Mouse (Mus musculus) limb, embryonic 13.5 days (tissue): Measurements from ENCODE around the gene Zbtb45. TPM values are rescaled to one million over a fixed set of nuclear protein-coding genes. Genes with fewer than 3 reads are reported as not detected.
A peak's percentile ranks its signal among the peaks of the same experiment; 100 is the strongest.

Experiments used
- ATAC-seq: fragments of 200-750 bp; cut with Nextera tagmentation; 2 replicates; pipeline ENCODE4 v1.8.0; 2017; ENCODE audit warnings: low read depth, moderate number of reproducible peaks, moderate TSS enrichment; ENCODE audit not compliant: low FRiP score
- H3K27ac ChIP-seq: fragments of 300-500 bp; sonication (generic); 2 replicates; pipeline ENCODE4 v1.5.1; 2015; ENCODE audit warnings: inconsistent platforms, mild to moderate bottlenecking, moderate library complexity
- H3K27me3 ChIP-seq: fragments of 300-500 bp; sonication (generic); 2 replicates; pipeline ENCODE4 v1.6.1; 2015; ENCODE audit warnings: mild to moderate bottlenecking, inconsistent platforms
- H3K36me3 ChIP-seq: fragments of 300-500 bp; sonication (generic); 2 replicates; pipeline ENCODE4 v1.6.1; 2015; ENCODE audit warnings: inconsistent platforms, mild to moderate bottlenecking, moderate library complexity
- H3K4me1 ChIP-seq: fragments of 300-500 bp; sonication (generic); 2 replicates; pipeline ENCODE4 v1.6.1; 2015; ENCODE audit warnings: inconsistent platforms
- H3K4me2 ChIP-seq: fragments of 300-500 bp; sonication (generic); replicated peaks from 2 replicates; pipeline ENCODE4 v1.6.1; 2015; ENCODE audit warnings: inconsistent platforms, mild to moderate bottlenecking, moderate library complexity
- H3K4me3 ChIP-seq: fragments of 300-500 bp; sonication (generic); 2 replicates; pipeline ENCODE4 v1.5.1; 2015; ENCODE audit warnings: moderate library complexity, mild to moderate bottlenecking, inconsistent platforms
- H3K9ac ChIP-seq: fragments of 300-500 bp; sonication (generic); 2 replicates; pipeline ENCODE4 v1.6.1; 2015; ENCODE audit warnings: mild to moderate bottlenecking, inconsistent platforms
- H3K9me3 ChIP-seq: fragments of 300-500 bp; sonication (generic); 2 replicates; pipeline ENCODE4 v1.6.1; 2016; ENCODE audit warnings: inconsistent platforms
- WGBS: fragments of 180-500 bp; shearing (Covaris S2); methylation state at CpG from one replicate; pipeline ENCODE4 v1.1.7; 2015; 5-methylcytosine and 5-hydroxymethylcytosine counted together
- polyA plus RNA-seq: library from polyadenylated mRNA; unstranded; fragments of >200 nt; fragmentation: Nextera tagmentation; extraction: Ambion mirVana; gene quantifications from 2 replicates; pipeline ENCODE4 v1.2.1, GENCODE M21; 2015

Gene Zbtb45
- 28.0 and 29.6 TPM in 2 replicates for polyA plus RNA-seq

- WGBS, result 16% methylated on average over 26 of the region's 26 CpGs
- ATAC-seq, result no peak
- Histone ChIP-seq H3K36me3 (peaks cover 26% of the 10 kb centered on the region), H3K27ac (peak within 1 kb of the TSS; percentile 97), H3K27me3 (peaks cover 10% of the 10 kb centered on the region), H3K4me3 (peak within 1 kb of the TSS; percentile 67), H3K9ac (peak within 1 kb of the TSS; percentile 91), H3K4me1 (peaks cover 35% of the 10 kb centered on the region), H3K9me3 (no peaks in the 10 kb centered on the region), H3K4me2 (peak within 1 kb of the TSS; percentile 84)
Measured at GRCm38 (mm10) chr7:13010005-13010908, at the start of gene Zbtb45. Zbtb45 (minus strand) TSS chr7:13010034.

- no peak overlapping the region for H3K9ac ChIP-seq
- H3K36me3 ChIP-seq, result no peaks in the 10 kb centered on the region
- no peak overlapping the region for H3K27ac ChIP-seq
- H3K4me1 ChIP-seq, result no peaks in the 10 kb centered on the region
- H3K4me2 ChIP-seq, result no peak overlapping the region
- H3K4me3 ChIP-seq, result no peak overlapping the region
- WGBS, result 91% methylated on average over 9 of the region's 9 CpGs
- ATAC-seq, result no peak
- no peaks in the 10 kb centered on the region for H3K27me3 ChIP-seq
- H3K9me3 ChIP-seq, result 0 out of 2 replicates have a peak, but pooled peaks cover 8% of the 10 kb centered on the region
Measured at GRCm38 (mm10) chr7:13059536-13059935, 49.7 kb upstream of the Zbtb45 start.

GRCm38 (mm10) chr7:13056913-13057700 lies 47.3 kb upstream of the Zbtb45 start:
- 51% methylated on average over 8 of the region's 8 CpGs for WGBS
- Histone ChIP-seq H3K36me3 (no peaks in the 10 kb centered on the region), H3K4me2 (no peak overlapping the region), H3K9ac (no peak overlapping the region), H3K4me1 (peaks cover 5% of the 10 kb centered on the region; the same call in 1 of the 2 replicates), H3K27ac (no peak overlapping the region), H3K9me3 (no peaks in the 10 kb centered on the region), H3K27me3 (no peaks in the 10 kb centered on the region), H3K4me3 (no peak overlapping the region)
- no peak for ATAC-seq

- peak; percentile 95 for ATAC-seq
- H3K36me3 ChIP-seq, result no peaks in the 10 kb centered on the region
- H3K27me3 ChIP-seq, result no peaks in the 10 kb centered on the region
- peak within 1 kb of the TSS; percentile 68 for H3K9ac ChIP-seq
- H3K4me3 ChIP-seq, result peak within 1 kb of the TSS; percentile 57
- H3K4me2 ChIP-seq, result peak within 1 kb of the TSS; percentile 67
- no peaks in the 10 kb centered on the region for H3K9me3 ChIP-seq
- H3K4me1 ChIP-seq, result peaks cover 5% of the 10 kb centered on the region; the same call in 1 of the 2 replicates
- WGBS, result under 1% methylated on average over 41 of the region's 41 CpGs
- H3K27ac ChIP-seq, result peak within 1 kb of the TSS; percentile 73
Measured at GRCm38 (mm10) chr7:13054287-13055010, 44.6 kb upstream of the Zbtb45 start, which contains the start of gene Mzf1. Mzf1 (minus strand) TSS chr7:13054764.

- peak overlapping the region; percentile 73; the same call in 1 of the 2 replicates for H3K27ac ChIP-seq
- ATAC-seq, result no peak
- 3% methylated on average over 15 of the region's 15 CpGs for WGBS
Measured at GRCm38 (mm10) chr7:13053961-13054286, 44.1 kb upstream of the Zbtb45 start.

GRCm38 (mm10) chr7:13053501-13053900 lies 43.7 kb upstream of the Zbtb45 start:
- peak overlapping the region; percentile 67 for H3K4me2 ChIP-seq
- no peaks in the 10 kb centered on the region for H3K27me3 ChIP-seq
- H3K36me3 ChIP-seq, result no peaks in the 10 kb centered on the region
- WGBS, result 94% methylated on average over 2 of the region's 2 CpGs
- no peak overlapping the region for H3K27ac ChIP-seq
- no peak for ATAC-seq
- peaks cover 5% of the 10 kb centered on the region; the same call in 1 of the 2 replicates for H3K4me1 ChIP-seq
- peak overlapping the region; percentile 57 for H3K4me3 ChIP-seq
- no peaks in the 10 kb centered on the region for H3K9me3 ChIP-seq
- H3K9ac ChIP-seq, result peak overlapping the region; percentile 68; the same call in 1 of the 2 replicates

More at GRCm38 (mm10) chr7:13053961-13054286, 44.1 kb upstream of the Zbtb45 start:
- no peaks in the 10 kb centered on the region for H3K36me3 ChIP-seq
- peak overlapping the region; percentile 67 for H3K4me2 ChIP-seq
- H3K9ac ChIP-seq, result peak overlapping the region; percentile 68
- H3K4me1 ChIP-seq, result peaks cover 5% of the 10 kb centered on the region; the same call in 1 of the 2 replicates
- H3K9me3 ChIP-seq, result no peaks in the 10 kb centered on the region
- no peaks in the 10 kb centered on the region for H3K27me3 ChIP-seq
- H3K4me3 ChIP-seq, result peak overlapping the region; percentile 57

- peaks cover 5% of the 10 kb centered on the region; the same call in 1 of the 2 replicates for H3K4me1 ChIP-seq
- 89% methylated on average over 13 of the region's 13 CpGs for WGBS
- H3K9ac ChIP-seq, result no peak overlapping the region
- H3K36me3 ChIP-seq, result no peaks in the 10 kb centered on the region
- H3K27me3 ChIP-seq, result no peaks in the 10 kb centered on the region
- H3K27ac ChIP-seq, result no peak overlapping the region
- no peak overlapping the region; the same call in 1 of the 2 replicates for H3K4me3 ChIP-seq
- ATAC-seq, result no peak
- no peaks in the 10 kb centered on the region for H3K9me3 ChIP-seq
- no peak overlapping the region for H3K4me2 ChIP-seq
Measured at GRCm38 (mm10) chr7:13053001-13053400, 43.2 kb upstream of the Zbtb45 start.

GRCm38 (mm10) chr7:13046084-13046483 lies 36.2 kb upstream of the Zbtb45 start:
- Histone ChIP-seq H3K27me3 (peaks cover 47% of the 10 kb centered on the region), H3K36me3 (no peaks in the 10 kb centered on the region), H3K9ac (no peak overlapping the region), H3K9me3 (0 out of 2 replicates have a peak, but pooled peaks cover 6% of the 10 kb centered on the region), H3K4me1 (peaks cover 15% of the 10 kb centered on the region), H3K4me3 (no peak overlapping the region), H3K27ac (no peak overlapping the region), H3K4me2 (no peak overlapping the region)
- ATAC-seq, result 0 out of 2 replicates have a peak, but pooled peaks have one; percentile 41
- WGBS, result 9% methylated on average over 2 of the region's 2 CpGs

GRCm38 (mm10) chr7:13044254-13044625 lies 34.4 kb upstream of the Zbtb45 start:
- 2% methylated on average over 23 of the region's 23 CpGs for WGBS
- 0 out of 2 replicates have a peak, but pooled peaks have one; percentile 1 for ATAC-seq
- H3K4me2 ChIP-seq, result peak overlapping the region; percentile 97
- H3K4me3 ChIP-seq, result peak overlapping the region; percentile 54
- no peak overlapping the region for H3K27ac ChIP-seq
- 0 out of 2 replicates have a peak, but pooled peaks cover 6% of the 10 kb centered on the region for H3K9me3 ChIP-seq
- H3K36me3 ChIP-seq, result no peaks in the 10 kb centered on the region
- H3K9ac ChIP-seq, result peak overlapping the region; percentile 78
- peaks cover 16% of the 10 kb centered on the region for H3K4me1 ChIP-seq
- H3K27me3 ChIP-seq, result peaks cover 53% of the 10 kb centered on the region

GRCm38 (mm10) chr7:13043445-13044253 lies 33.8 kb upstream of the Zbtb45 start:
- Histone ChIP-seq H3K4me3 (peak overlapping the region; percentile 54), H3K9me3 (0 out of 2 replicates have a peak, but pooled peaks cover 6% of the 10 kb centered on the region), H3K36me3 (no peaks in the 10 kb centered on the region), H3K4me2 (peak overlapping the region; percentile 97), H3K4me1 (peaks cover 22% of the 10 kb centered on the region), H3K9ac (peak overlapping the region; percentile 78), H3K27me3 (peaks cover 53% of the 10 kb centered on the region), H3K27ac (no peak overlapping the region)
- 5% methylated on average over 88 of the region's 88 CpGs for WGBS
- ATAC-seq, result peak; percentile 37; the same call in 1 of the 2 replicates

GRCm38 (mm10) chr7:13043120-13043444 lies 33.2 kb upstream of the Zbtb45 start:
- Histone ChIP-seq H3K4me1 (peaks cover 24% of the 10 kb centered on the region), H3K9ac (peak overlapping the region; percentile 78), H3K4me3 (peak overlapping the region; percentile 54), H3K27ac (no peak overlapping the region), H3K4me2 (peak overlapping the region; percentile 97), H3K27me3 (peaks cover 53% of the 10 kb centered on the region), H3K9me3 (0 out of 2 replicates have a peak, but pooled peaks cover 6% of the 10 kb centered on the region), H3K36me3 (no peaks in the 10 kb centered on the region)
- WGBS, result 35% methylated on average over 16 of the region's 16 CpGs
- no peak for ATAC-seq
